Mouse (Mus musculus) hindbrain, postnatal 0 days (tissue): ENCODE measurements around the gene Fgf2. TPM values are rescaled to one million over a fixed set of nuclear protein-coding genes. Genes with fewer than 3 reads are reported as not detected.
A peak's percentile ranks its signal among the peaks of the same experiment; 100 is the strongest.

ENCODE experiments used
- ATAC-seq: fragments of 200-750 bp; cut with Nextera tagmentation; 2 replicates; pipeline ENCODE4 v1.8.0; 2017; ENCODE audit warnings: mild to moderate bottlenecking, moderate TSS enrichment, moderate library complexity
- DNase-seq: peaks from one replicate; pipeline ENCODE4 v3.0.0-alpha.2; 2015; ENCODE audit warnings: low spot score
- H3K27ac ChIP-seq: fragments of 300-500 bp; sonication (generic); 2 replicates; pipeline ENCODE4 v1.5.1; 2014; ENCODE audit warnings: mild to moderate bottlenecking
- H3K27me3 ChIP-seq: fragments of 300-500 bp; sonication (generic); 2 replicates; pipeline ENCODE4 v1.6.1; 2014; ENCODE audit warnings: low read length, mixed read lengths; ENCODE audit not compliant: insufficient read depth
- H3K36me3 ChIP-seq: fragments of 300-500 bp; sonication (generic); 2 replicates; pipeline ENCODE4 v1.6.1; 2014; ENCODE audit warnings: low read length, mixed read lengths; ENCODE audit not compliant: insufficient read depth
- H3K4me1 ChIP-seq: fragments of 300-500 bp; sonication (generic); 2 replicates; pipeline ENCODE4 v1.6.1; 2014; ENCODE audit warnings: antibody characterized with exemption, low read length, mixed read lengths; ENCODE audit not compliant: insufficient read depth
- H3K4me2 ChIP-seq: fragments of 300-500 bp; sonication (generic); 2 replicates; pipeline ENCODE4 v1.6.1; 2014; ENCODE audit warnings: low read depth, mild to moderate bottlenecking, low read length, moderate library complexity, mixed read lengths
- H3K4me3 ChIP-seq: fragments of 300-500 bp; sonication (generic); 2 replicates; pipeline ENCODE4 v1.5.1; 2014; ENCODE audit warnings: low read length
- H3K9ac ChIP-seq: fragments of 300-500 bp; sonication (generic); replicated peaks from 2 replicates; pipeline ENCODE4 v1.6.1; 2014; ENCODE audit warnings: mild to moderate bottlenecking, low read length, moderate library complexity, mixed read lengths
- H3K9me3 ChIP-seq: fragments of 300-500 bp; sonication (generic); 2 replicates; pipeline ENCODE4 v1.6.1; 2016; ENCODE audit warnings: low read length, mixed read lengths
- CTCF ChIP-seq: IDR thresholded peaks from 2 replicates; pipeline ENCODE4 v1.5.1; 2016; ENCODE audit warnings: antibody characterized with exemption, control low read depth, low read depth
- WGBS: fragments of 180-500 bp; shearing (Covaris S2); extraction: QIAGEN DNeasy Blood & Tissue Kit; methylation state at CpG from one replicate; pipeline ENCODE4 v1.1.7; 2014; 5-methylcytosine and 5-hydroxymethylcytosine counted together
- polyA plus RNA-seq: library from polyadenylated mRNA; unstranded; fragments of >200 nt; fragmentation: Nextera tagmentation; extraction: Ambion mirVana; gene quantifications from 2 replicates; pipeline ENCODE4 v1.2.1, GENCODE M21; 2015
- total RNA-seq: library from RNA; depleted of rRNA; stranded (reverse); fragments of >200 nt; gene quantifications from 2 replicates; pipeline ENCODE4 v1.2.3, GENCODE M21; 2014

Gene Fgf2
- total and polyA plus RNA-seq, 2 experiments from 2014 or later = 1.1 to 2.9 TPM

GRCm38 (mm10) chr3:37331999-37332449, 16.1 kb upstream of the Fgf2 start:
- ATAC-seq (no peak), DNase-seq (no peak)
- 77% methylated on average over 6 of the region's 6 CpGs for WGBS
- H3K27me3 ChIP-seq = no peaks in the 10 kb centered on the region
- no peak overlapping the region for H3K9ac ChIP-seq
- H3K9me3 ChIP-seq = no peaks in the 10 kb centered on the region
- H3K4me1 ChIP-seq = no peaks in the 10 kb centered on the region
- H3K27ac ChIP-seq = no peak overlapping the region
- no peaks in the 10 kb centered on the region for H3K36me3 ChIP-seq
- H3K4me2 ChIP-seq = no peak overlapping the region
- H3K4me3 ChIP-seq = no peak overlapping the region
- TF ChIP-seq CTCF = no peak

- no peak overlapping the region for H3K27ac ChIP-seq
Measured at GRCm38 (mm10) chr3:37334053-37334452, 14.1 kb upstream of the Fgf2 start.

GRCm38 (mm10) chr3:37341110-37341509, 7.0 kb upstream of the Fgf2 start:
- ATAC-seq (no peak), DNase-seq (peak; percentile 35)
- Histone ChIP-seq H3K9ac (no peak overlapping the region), H3K4me2 (no peak overlapping the region), H3K36me3 (no peaks in the 10 kb centered on the region), H3K27me3 (no peaks in the 10 kb centered on the region), H3K4me3 (no peak overlapping the region), H3K4me1 (no peaks in the 10 kb centered on the region), H3K27ac (no peak overlapping the region), H3K9me3 (no peaks in the 10 kb centered on the region)
- 66% methylated on average over 5 of the region's 5 CpGs for WGBS
- peak; percentile 46 for TF ChIP-seq CTCF

More at GRCm38 (mm10) chr3:37334053-37334452, 14.1 kb upstream of the Fgf2 start:
- 91% methylated on average over 4 of the region's 4 CpGs for WGBS
- Histone ChIP-seq H3K27me3 (no peaks in the 10 kb centered on the region), H3K4me2 (no peak overlapping the region), H3K9ac (no peak overlapping the region), H3K4me1 (no peaks in the 10 kb centered on the region), H3K36me3 (no peaks in the 10 kb centered on the region), H3K9me3 (no peaks in the 10 kb centered on the region), H3K4me3 (no peak overlapping the region)
- TF ChIP-seq CTCF = no peak
- ATAC-seq (no peak), DNase-seq (no peak)

- H3K27me3 ChIP-seq = no peaks in the 10 kb centered on the region
- no peak overlapping the region for H3K4me2 ChIP-seq
- no peak overlapping the region for H3K27ac ChIP-seq
- no peaks in the 10 kb centered on the region for H3K9me3 ChIP-seq
- no peak for TF ChIP-seq CTCF
- no peak overlapping the region for H3K9ac ChIP-seq
- H3K4me3 ChIP-seq = no peak overlapping the region
- DNase-seq (no peak), ATAC-seq (no peak)
- H3K36me3 ChIP-seq = no peaks in the 10 kb centered on the region
- no peaks in the 10 kb centered on the region for H3K4me1 ChIP-seq
- 63% methylated on average over 5 of the region's 5 CpGs for WGBS
Measured at GRCm38 (mm10) chr3:37342811-37343210, 5.3 kb upstream of the Fgf2 start.

- DNase-seq (no peak), ATAC-seq (peak; percentile 22; the same call in 1 of the 2 replicates)
- Histone ChIP-seq H3K4me3 (no peak overlapping the region), H3K4me1 (0 out of 2 replicates have a peak, but pooled peaks cover 3% of the 10 kb centered on the region), H3K27me3 (no peaks in the 10 kb centered on the region), H3K27ac (no peak overlapping the region), H3K9ac (no peak overlapping the region), H3K9me3 (no peaks in the 10 kb centered on the region), H3K4me2 (peak overlapping the region; percentile 99), H3K36me3 (no peaks in the 10 kb centered on the region)
- no peak for TF ChIP-seq CTCF
- WGBS = 35% methylated on average over 9 of the region's 9 CpGs
Measured at GRCm38 (mm10) chr3:37347671-37348070, 475 bp upstream of the Fgf2 start.

GRCm38 (mm10) chr3:37349166-37349548, 1.0 kb downstream of the Fgf2 start:
- ATAC-seq (no peak), DNase-seq (no peak)
- Histone ChIP-seq H3K36me3 (no peaks in the 10 kb centered on the region), H3K9me3 (no peaks in the 10 kb centered on the region), H3K27me3 (no peaks in the 10 kb centered on the region), H3K4me1 (0 out of 2 replicates have a peak, but pooled peaks cover 3% of the 10 kb centered on the region), H3K4me3 (peak overlapping the region; percentile 66), H3K27ac (no peak overlapping the region), H3K4me2 (peak overlapping the region; percentile 99), H3K9ac (peak overlapping the region; percentile 61)
- WGBS = 9% methylated on average over 8 of the region's 8 CpGs
- no peak for TF ChIP-seq CTCF

- H3K4me2 ChIP-seq = no peak overlapping the region
- no peaks in the 10 kb centered on the region for H3K9me3 ChIP-seq
- no peaks in the 10 kb centered on the region for H3K27me3 ChIP-seq
- H3K27ac ChIP-seq = no peak overlapping the region
- 61% methylated on average over 7 of the region's 7 CpGs for WGBS
- ATAC-seq (no peak), DNase-seq (no peak)
- H3K36me3 ChIP-seq = no peaks in the 10 kb centered on the region
- no peak overlapping the region for H3K4me3 ChIP-seq
- no peak for TF ChIP-seq CTCF
- H3K4me1 ChIP-seq = 0 out of 2 replicates have a peak, but pooled peaks cover 3% of the 10 kb centered on the region
- no peak overlapping the region for H3K9ac ChIP-seq
Measured at GRCm38 (mm10) chr3:37350386-37350785, 2.2 kb downstream of the Fgf2 start.
